Mouse (Mus musculus): ENCODE data around the gene Smtnl1.

- no peak for TF ChIP-seq GATA1 (IDR thresholded peaks at IDR 0.05; ENCODE audit: low read depth, low read length)
- TF ChIP-seq SMC3 (IDR thresholded peaks at IDR 0.05; ENCODE audit: low read depth, low read length), result no peak
- no peak for TF ChIP-seq POLR2AphosphoS5 (IDR thresholded peaks at IDR 0.05; ENCODE audit: borderline replicate concordance, low read depth, low read length)
- TF ChIP-seq CTCF (IDR thresholded peaks at IDR 0.05 in 2 of 3, conservative IDR thresholded peaks at IDR 0.05 in 1 of 3; ENCODE audit: control insufficient read depth in 1 of 3, insufficient read depth in 1 of 3, low read depth in 2 of 3, low read length in 3 of 3, poor library complexity in 1 of 3, severe bottlenecking in 1 of 3), result no peak
Observed at GRCm38 (mm10) chr2:84761309-84761708, 61.1 kb downstream of the Smtnl1 start.

All from MEL (cell line).